Mouse (Mus musculus) naive thymus-derived CD4-positive, alpha-beta T cell, adult 5 months (primary cell): ENCODE measurements around the gene Faap20. TPM values are rescaled to one million over a fixed set of nuclear protein-coding genes. Genes with fewer than 3 reads are reported as not detected.

ENCODE experiments used
- polyA plus RNA-seq: library from polyadenylated mRNA; unstranded; fragments of 100-300 nt; shearing (Covaris generic); gene quantifications from one replicate; pipeline ENCODE4 v1.2.1, GENCODE M21; 2017

The Faap20 gene
- polyA plus RNA-seq, result 69.6 TPM

DNA sequence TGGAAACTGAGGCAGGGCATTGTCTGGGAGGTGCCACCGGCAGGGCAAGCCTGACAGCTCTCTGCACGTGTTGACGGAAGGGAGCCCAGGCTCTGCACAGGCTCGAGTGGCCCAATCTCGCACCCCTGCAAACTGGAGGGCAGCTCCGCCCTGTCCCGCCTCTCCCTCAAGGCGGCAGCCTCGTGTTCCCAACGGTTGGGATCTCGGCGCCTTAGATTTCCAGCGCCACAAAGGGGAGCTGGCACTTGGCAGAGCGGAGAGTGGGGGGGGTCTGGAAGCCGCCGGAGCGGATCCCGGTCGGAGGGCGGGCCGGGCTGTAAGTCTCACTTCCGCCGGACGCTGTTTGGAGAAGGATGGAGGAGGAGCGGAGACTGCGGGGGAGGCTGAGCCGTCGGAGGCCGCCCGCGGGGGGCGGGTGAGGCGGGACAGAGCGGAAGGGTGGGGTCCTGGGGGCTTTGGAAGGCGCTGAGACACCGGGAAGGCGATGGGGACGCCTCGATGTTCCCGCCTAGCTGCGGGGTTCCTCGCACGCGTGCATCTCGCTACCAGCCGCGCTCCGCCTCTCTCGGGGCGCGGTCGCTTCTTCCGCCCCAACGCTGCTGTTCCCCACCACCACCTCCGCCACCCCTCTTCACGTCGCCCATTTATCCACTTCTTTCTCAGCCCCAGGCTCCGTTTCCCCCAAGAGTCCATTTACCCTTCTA, at the start of gene Faap20:
Gene Faap20, plus strand, starts transcription at position 155 of the 704 bp plus-strand sequence.

DNA sequence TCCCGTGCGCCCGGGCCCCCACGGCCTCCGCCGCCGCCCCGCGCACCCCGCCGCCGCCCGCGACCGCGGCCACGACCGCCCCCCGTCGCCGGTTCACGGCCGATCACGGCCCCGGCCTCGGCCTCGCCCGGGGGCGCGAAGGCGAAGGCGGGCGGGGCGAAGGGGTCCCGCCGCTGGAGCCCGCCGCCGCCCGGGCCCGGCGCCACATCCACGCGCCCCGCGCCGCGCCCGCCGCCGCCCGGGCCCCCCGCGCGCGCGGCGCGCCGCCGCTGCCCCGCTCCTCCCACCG, 27.1 kb upstream of the Faap20 start, which contains the start of gene Ski:
Gene Ski, minus strand, starts transcription at position 41 of the 289 bp plus-strand sequence.

Other genes with a start within 250 kb of the Faap20 start
- gene Plch2, start 193.0 kb upstream of the Faap20 start, polyA plus RNA-seq, result not detected
- gene Pex10, start 182.8 kb upstream of the Faap20 start, polyA plus RNA-seq, result 8.1 TPM
- gene Rer1, start 163.4 kb upstream of the Faap20 start, polyA plus RNA-seq, result 112 TPM
- gene Morn1, start 163.2 kb upstream of the Faap20 start, polyA plus RNA-seq, result 0.37 TPM
- gene Ski, start 27.2 kb upstream of the Faap20 start, polyA plus RNA-seq, result 181 TPM
- gene Prkcz, start 111.6 kb downstream of the Faap20 start, polyA plus RNA-seq, result 29.2 TPM
- 0.37 TPM for gene Gabrd, start 148.3 kb downstream of the Faap20 start, polyA plus RNA-seq
- gene Cfap74, start 159.4 kb downstream of the Faap20 start, polyA plus RNA-seq, result 4.7 TPM
- gene Tmem52, start 219.3 kb downstream of the Faap20 start, polyA plus RNA-seq, result not detected
- 416 TPM for gene Gnb1, start 241.6 kb downstream of the Faap20 start, polyA plus RNA-seq